Mouse (Mus musculus): ENCODE results near the gene Olfr703.

The Olfr703 gene

DNA sequence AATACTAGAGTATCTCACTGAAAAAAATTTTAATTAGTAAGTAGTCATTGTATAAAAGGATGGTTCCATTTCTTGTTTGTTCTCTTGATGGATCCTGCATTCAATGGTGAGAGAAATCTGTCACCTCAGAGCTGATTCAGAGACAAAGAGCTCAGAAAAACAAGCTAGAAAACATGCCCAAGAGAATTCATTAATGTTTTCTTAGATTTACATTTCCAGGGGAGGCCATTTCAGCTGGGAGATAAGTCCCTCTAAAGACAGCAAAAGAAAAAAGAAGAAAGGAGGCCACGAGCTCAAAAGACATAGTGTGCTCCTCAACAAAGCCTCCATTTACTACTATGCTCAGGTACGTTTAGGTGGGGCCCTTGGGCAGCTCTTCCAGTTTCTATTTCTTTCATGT is at the start of gene Olfr703:
TSS of gene Olfr703 (plus strand) at position 301 of the 400 bp plus-strand sequence.
- no peak for DNase-seq (ENCODE audit: low read depth)

DNA sequence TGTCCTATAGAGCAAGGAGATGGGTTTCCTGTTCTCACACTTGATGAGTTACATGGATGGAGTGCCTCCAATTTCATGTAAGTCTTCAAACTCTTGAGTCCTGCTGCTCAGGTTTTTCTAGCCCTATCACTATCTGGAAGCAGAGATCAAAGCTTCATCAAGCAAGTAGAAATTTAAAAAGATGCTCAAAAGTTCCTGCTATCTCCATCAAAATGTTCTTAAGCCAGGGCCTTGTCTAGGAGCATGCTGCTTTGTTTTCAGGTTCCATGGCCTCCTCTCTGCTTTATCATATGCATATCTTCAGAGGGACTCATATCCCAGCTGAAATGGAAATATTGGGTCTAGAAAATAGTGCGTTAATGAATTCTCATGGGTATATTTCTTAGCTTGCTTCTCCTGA is 34.4 kb upstream of the Olfr703 start, which contains the start of gene Olfr700:
TSS of gene Olfr700 (minus strand) at position 101 of the 400 bp plus-strand sequence.
- DNase-seq (ENCODE audit: low read depth) = no peak

DNA sequence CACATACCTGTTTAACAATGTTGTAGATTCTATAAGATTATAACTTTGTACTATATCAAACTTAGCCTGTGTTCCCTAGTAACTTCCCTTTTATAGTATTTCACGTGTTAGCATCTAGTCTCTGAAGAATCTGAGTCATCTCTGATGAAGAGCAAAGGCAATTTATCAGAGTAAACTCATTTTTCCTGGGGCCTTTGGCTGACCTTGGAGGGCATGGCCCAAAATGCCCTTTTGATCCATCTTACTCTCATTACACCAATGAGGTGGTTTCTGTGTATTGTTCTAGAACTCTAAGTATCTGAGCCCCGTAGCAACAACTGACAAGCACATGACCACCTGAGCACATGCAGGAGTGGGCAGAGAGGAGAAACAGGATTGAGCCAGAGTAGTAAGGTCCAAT is 29.3 kb upstream of the Olfr703 start, which contains the start of gene Olfr701:
TSS of gene Olfr701 (plus strand) at position 301 of the 400 bp plus-strand sequence.
- no peak for DNase-seq (ENCODE audit: low read depth)

DNA sequence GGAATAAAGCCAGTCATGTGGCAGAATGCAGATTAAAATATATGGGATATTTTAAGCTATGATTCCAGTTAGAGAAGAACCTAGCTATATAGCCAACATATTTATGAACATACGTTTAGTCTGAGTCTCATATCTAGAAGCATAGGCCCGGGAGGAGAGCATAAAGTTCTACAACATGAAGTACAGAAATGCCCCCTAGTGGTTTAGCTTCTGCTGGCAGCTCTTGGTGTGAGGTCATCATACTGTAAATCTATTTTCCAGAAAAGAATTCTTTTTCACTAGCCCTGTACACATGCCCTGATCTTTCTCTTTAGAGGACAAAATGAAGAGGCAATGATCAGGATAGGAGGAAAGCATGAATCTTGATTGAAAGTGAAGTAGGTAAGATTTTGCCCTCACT is 27.4 kb upstream of the Olfr703 start:
- DNase-seq (ENCODE audit: low read depth) = peak; percentile 67

DNA sequence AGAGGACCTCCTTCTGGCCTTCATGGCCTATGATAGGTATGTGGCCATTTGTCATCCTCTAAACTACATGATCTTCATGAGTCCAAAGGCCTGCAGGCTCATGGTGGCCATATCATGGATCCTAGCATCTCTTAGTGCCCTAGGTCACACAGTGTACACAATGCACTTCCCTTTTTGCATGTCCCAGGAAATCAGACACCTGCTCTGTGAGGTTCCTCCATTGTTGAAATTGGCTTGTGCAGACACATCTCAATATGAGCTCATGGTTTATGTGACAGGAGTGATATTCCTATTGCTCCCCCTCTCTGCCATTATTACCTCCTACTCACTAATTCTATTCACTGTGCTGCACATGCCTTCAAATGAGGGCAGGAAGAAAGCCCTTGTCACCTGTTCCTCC is 24.7 kb upstream of the Olfr703 start:
- DNase-seq (ENCODE audit: low read depth) = no peak

DNA sequence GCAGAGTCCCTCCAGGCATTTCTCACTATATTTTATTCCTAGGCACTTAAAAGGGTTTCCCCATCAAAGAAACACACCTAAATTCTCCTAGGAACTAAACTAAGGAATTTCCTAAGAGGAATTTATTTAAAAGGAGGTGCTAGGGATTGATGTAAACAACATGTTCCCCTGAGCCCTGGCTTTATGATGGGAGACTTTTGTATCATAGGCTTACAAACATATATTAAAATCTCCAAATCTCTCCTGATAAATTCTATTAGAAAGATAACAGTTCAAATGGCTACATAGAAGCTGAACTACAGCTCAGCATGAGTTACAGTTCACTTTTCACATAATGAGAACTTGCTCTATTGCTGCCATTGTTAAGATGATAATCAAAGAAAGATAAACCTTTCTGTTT is 9.4 kb upstream of the Olfr703 start, which contains the start of gene Olfr702:
TSS of gene Olfr702 (minus strand) at position 101 of the 400 bp plus-strand sequence.
- DNase-seq (ENCODE audit: low read depth) = no peak

DNA sequence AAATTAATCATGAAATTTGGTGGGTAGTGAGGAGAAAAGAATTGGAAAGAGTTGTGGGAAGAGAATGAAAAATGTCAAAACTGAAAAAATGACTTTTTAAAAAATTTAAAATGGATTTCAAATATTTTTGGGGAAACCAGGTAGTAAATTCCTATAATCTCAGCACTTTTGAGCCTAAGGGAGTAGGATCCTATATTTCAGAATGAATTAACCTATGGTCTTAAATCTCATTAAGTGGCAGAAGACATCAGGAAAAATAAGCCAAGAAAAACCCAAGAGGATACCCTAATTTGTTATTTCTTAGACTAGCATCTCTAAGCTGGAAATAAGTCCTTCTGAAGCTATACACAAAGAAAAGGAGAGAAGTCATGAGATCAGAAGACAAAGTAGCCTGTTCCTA is 19.7 kb downstream of the Olfr703 start, which contains the start of gene Olfr704:
TSS of gene Olfr704 (plus strand) at position 301 of the 400 bp plus-strand sequence.
- DNase-seq (ENCODE audit: low read depth) = no peak

DNA sequence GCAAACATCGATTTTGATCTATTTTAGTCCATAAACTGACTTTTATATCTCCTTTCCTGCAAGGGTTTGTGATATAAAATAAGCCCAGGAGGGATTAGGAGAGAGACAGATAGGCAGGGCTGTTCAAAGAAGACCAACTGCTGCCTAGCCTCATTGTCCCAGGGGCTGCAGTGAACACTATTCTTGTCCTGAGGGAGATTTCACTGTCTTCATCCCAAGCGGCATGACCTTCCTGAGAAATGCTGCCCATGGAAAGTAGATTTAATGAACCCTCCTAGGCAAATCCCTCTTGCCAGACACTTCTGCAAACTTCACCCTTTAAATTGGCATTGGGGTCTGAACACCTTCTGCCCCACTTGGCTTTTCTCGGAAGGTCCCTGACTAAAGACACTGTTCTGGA is 33.6 kb downstream of the Olfr703 start, which contains the start of gene Olfr705:
TSS of gene Olfr705 (minus strand) at position 101 of the 400 bp plus-strand sequence.
- no peak for DNase-seq (ENCODE audit: low read depth)

DNA sequence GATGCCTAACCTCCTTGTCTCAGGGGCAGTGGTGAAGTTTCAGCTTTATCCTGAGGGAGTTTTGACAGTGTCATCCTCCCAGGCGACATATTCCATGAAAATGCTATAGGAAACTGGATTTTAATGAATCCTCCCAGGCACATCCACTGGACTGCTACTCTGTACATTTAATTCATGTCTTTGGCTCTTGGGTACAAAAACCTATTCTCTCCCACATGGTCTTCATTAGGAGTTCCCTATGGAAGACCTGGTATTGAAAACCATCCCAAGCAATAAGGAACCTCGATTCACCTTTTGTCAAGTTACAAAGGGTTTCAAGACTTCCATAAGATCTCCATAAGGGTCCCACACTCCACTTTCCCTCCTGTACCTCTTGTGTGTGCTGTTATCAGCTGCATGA is 44.9 kb downstream of the Olfr703 start, which contains the start of gene Olfr706:
TSS of gene Olfr706 (minus strand) at position 101 of the 400 bp plus-strand sequence.
- DNase-seq (ENCODE audit: low read depth) = no peak
